Mouse (Mus musculus) MEL (cell line): ENCODE data around the gene Abhd12. TPM values are rescaled to one million over a fixed set of nuclear protein-coding genes. Genes with fewer than 3 reads are reported as not detected.

Experiments used
- DNase-seq: peaks from one replicate; pipeline ENCODE4 v3.0.0; 2011; ENCODE audit warnings: low read depth, low spot score
- H3K27ac ChIP-seq: 2 replicates; pipeline ENCODE4 v1.5.1; 2012; ENCODE audit warnings: low read depth, mild to moderate bottlenecking, control low read depth, low read length, moderate library complexity; ENCODE audit not compliant: control insufficient read depth
- H3K27me3 ChIP-seq, 2 experiments: fragments of 150-350 bp in 1 of 2; sonication (generic) in 1 of 2; 2 replicates each; pipeline ENCODE4 v1.6.1; 2012; ENCODE audit warnings: low read length in 2 of 2, mild to moderate bottlenecking in 2 of 2, improper control_type of control experiment in 1 of 2, moderate library complexity in 1 of 2; ENCODE audit not compliant: insufficient read depth in 2 of 2, control insufficient read depth in 1 of 2
- H3K36me3 ChIP-seq, 2 experiments: 2 replicates each; pipeline ENCODE4 v1.6.1; 2012 to 2014; ENCODE audit warnings: low read length in 2 of 2, improper control_type of control experiment in 1 of 2, inconsistent platforms in 1 of 2, mild to moderate bottlenecking in 1 of 2; ENCODE audit not compliant: insufficient read depth in 2 of 2, control insufficient read depth in 1 of 2
- H3K4me1 ChIP-seq, 2 experiments: fragments of 150-350 bp in 1 of 2; sonication (generic) in 1 of 2; 2 replicates each; pipeline ENCODE4 v1.6.1; 2012; ENCODE audit warnings: low read length in 2 of 2, improper control_type of control experiment in 1 of 2, mild to moderate bottlenecking in 1 of 2; ENCODE audit not compliant: insufficient read depth in 2 of 2, control insufficient read depth in 1 of 2
- H3K4me3 ChIP-seq, 2 experiments: fragments of 150-350 bp in 1 of 2; sonication (generic) in 1 of 2; 2 replicates each; pipeline ENCODE4 v1.5.1; 2012; ENCODE audit warnings: low read depth in 2 of 2, low read length in 2 of 2, mild to moderate bottlenecking in 2 of 2, moderate library complexity in 2 of 2, control low read depth in 1 of 2, improper control_type of control experiment in 1 of 2; ENCODE audit not compliant: control insufficient read depth in 1 of 2, insufficient read depth in 1 of 2
- H3K79me2 ChIP-seq: 2 replicates; pipeline ENCODE4 v1.6.1; 2012; ENCODE audit warnings: mild to moderate bottlenecking, low read length, moderate library complexity; ENCODE audit not compliant: control insufficient read depth, poor library complexity, insufficient read depth
- H3K9ac ChIP-seq: 2 replicates; pipeline ENCODE4 v1.6.1; 2012; ENCODE audit warnings: low read depth, mild to moderate bottlenecking, control low read depth, low read length, moderate library complexity; ENCODE audit not compliant: control insufficient read depth, poor library complexity, severe bottlenecking
- H3K9me3 ChIP-seq: fragments of 150-350 bp; sonication (generic); replicated peaks from 2 replicates; pipeline ENCODE4 v1.6.1; 2012; ENCODE audit warnings: mild to moderate bottlenecking, low read length, improper control_type of control experiment, moderate library complexity; ENCODE audit not compliant: insufficient read depth
- CHD1 ChIP-seq: IDR thresholded peaks from 2 replicates; pipeline ENCODE4 v1.6.1; 2012; ENCODE audit warnings: low read depth, mild to moderate bottlenecking, inconsistent platforms, low read length, improper control_type of control experiment
- CHD2 ChIP-seq: IDR thresholded peaks from 2 replicates; pipeline ENCODE4 v1.6.1; 2011; ENCODE audit warnings: low read length, improper control_type of control experiment
- CTCF ChIP-seq, 3 experiments: IDR thresholded peaks in 2 of 3; conservative IDR thresholded peaks in 1 of 3; 2 replicates each; pipeline ENCODE4 v1.5.1; 2011 to 2012; ENCODE audit warnings: low read length in 3 of 3, low read depth in 2 of 3, mild to moderate bottlenecking in 2 of 3, improper control_type of control experiment in 1 of 3, inconsistent platforms in 1 of 3, mixed read lengths in 1 of 3, moderate library complexity in 1 of 3; ENCODE audit not compliant: control insufficient read depth in 1 of 3, insufficient read depth in 1 of 3, poor library complexity in 1 of 3, severe bottlenecking in 1 of 3
- E2F4 ChIP-seq: IDR thresholded peaks from 2 replicates; pipeline ENCODE4 v1.6.1; 2011; ENCODE audit warnings: low read depth, low read length, improper control_type of control experiment, borderline replicate concordance
- EP300 ChIP-seq, 2 experiments: IDR thresholded peaks; 2 replicates each; pipeline ENCODE4 v1.6.1; 2011; ENCODE audit warnings: improper control_type of control experiment in 2 of 2, low read length in 2 of 2, low read depth in 1 of 2, mild to moderate bottlenecking in 1 of 2
- ETS1 ChIP-seq: IDR thresholded peaks from 2 replicates; pipeline ENCODE4 v1.6.1; 2012; ENCODE audit warnings: low read depth, mild to moderate bottlenecking, inconsistent platforms, low read length, improper control_type of control experiment, moderate library complexity
- GABPA ChIP-seq: IDR thresholded peaks from 2 replicates; pipeline ENCODE4 v1.6.1; 2012; ENCODE audit warnings: low read depth, mild to moderate bottlenecking, inconsistent platforms, low read length, improper control_type of control experiment, moderate library complexity
- GATA1 ChIP-seq: IDR thresholded peaks from 2 replicates; pipeline ENCODE4 v1.6.1; 2011; ENCODE audit warnings: low read depth, low read length, improper control_type of control experiment
- JUND ChIP-seq: IDR thresholded peaks from 2 replicates; pipeline ENCODE4 v1.6.1; 2011; ENCODE audit warnings: low read depth, mild to moderate bottlenecking, improper control_type of control experiment, low read length
- KAT2A ChIP-seq: conservative IDR thresholded peaks from 2 replicates; pipeline ENCODE4 v1.6.1; 2012; ENCODE audit warnings: low read depth, low read length, improper control_type of control experiment, inconsistent platforms
- MAFK ChIP-seq: IDR thresholded peaks from 2 replicates; pipeline ENCODE4 v1.6.1; 2011; ENCODE audit warnings: low read depth, mild to moderate bottlenecking, low read length, improper control_type of control experiment, borderline replicate concordance
- MAZ ChIP-seq: IDR thresholded peaks from 2 replicates; pipeline ENCODE4 v1.6.1; 2012; ENCODE audit warnings: low read depth, mild to moderate bottlenecking, inconsistent platforms, low read length, improper control_type of control experiment
- MXI1 ChIP-seq: IDR thresholded peaks from 2 replicates; pipeline ENCODE4 v1.6.1; 2011; ENCODE audit warnings: mild to moderate bottlenecking, low read depth, low read length, improper control_type of control experiment
- MYB ChIP-seq: IDR thresholded peaks from 2 replicates; pipeline ENCODE4 v1.6.1; 2011; ENCODE audit warnings: mild to moderate bottlenecking, low read depth, low read length, improper control_type of control experiment
- MYC ChIP-seq: IDR thresholded peaks from 2 replicates; pipeline ENCODE4 v1.6.1; 2011; ENCODE audit warnings: low read depth, mild to moderate bottlenecking, low read length, improper control_type of control experiment, moderate library complexity
- NELFE ChIP-seq: IDR thresholded peaks from 2 replicates; pipeline ENCODE4 v1.6.1; 2011; ENCODE audit warnings: low read depth, low read length, improper control_type of control experiment
- NRF1 ChIP-seq: IDR thresholded peaks from 2 replicates; pipeline ENCODE4 v1.6.1; 2014; ENCODE audit warnings: low read depth, mild to moderate bottlenecking, inconsistent platforms, low read length, improper control_type of control experiment, moderate library complexity; ENCODE audit not compliant: poor library complexity, insufficient read depth, severe bottlenecking
- POLR2AphosphoS2 ChIP-seq: IDR thresholded peaks from 2 replicates; pipeline ENCODE4 v1.6.1; 2011; ENCODE audit warnings: low read length, improper control_type of control experiment
- POLR2AphosphoS5 ChIP-seq: IDR thresholded peaks from 2 replicates; pipeline ENCODE4 v1.6.1; 2012; ENCODE audit warnings: low read depth, borderline replicate concordance, mild to moderate bottlenecking, inconsistent platforms, low read length, moderate library complexity, mixed read lengths
- SIN3A ChIP-seq: IDR thresholded peaks from 2 replicates; pipeline ENCODE4 v1.6.1; 2012; ENCODE audit warnings: low read length, improper control_type of control experiment, inconsistent platforms
- SMC3 ChIP-seq: IDR thresholded peaks from 2 replicates; pipeline ENCODE4 v1.6.1; 2011; ENCODE audit warnings: low read depth, low read length, improper control_type of control experiment
- TBP ChIP-seq: IDR thresholded peaks from 2 replicates; pipeline ENCODE4 v1.8.0; 2011; ENCODE audit warnings: low read depth, low read length, improper control_type of control experiment
- UBTF ChIP-seq: IDR thresholded peaks from 2 replicates; pipeline ENCODE4 v1.6.1; 2012; ENCODE audit warnings: low read depth, mild to moderate bottlenecking, inconsistent platforms, low read length, improper control_type of control experiment, moderate library complexity, borderline replicate concordance; ENCODE audit not compliant: insufficient read depth
- ZC3H11A ChIP-seq: IDR thresholded peaks from 2 replicates; pipeline ENCODE4 v1.6.1; 2012; ENCODE audit warnings: low read depth, mild to moderate bottlenecking, inconsistent platforms, low read length, improper control_type of control experiment
- ZKSCAN1 ChIP-seq: IDR thresholded peaks from 2 replicates; pipeline ENCODE4 v1.6.1; 2012; ENCODE audit warnings: low read depth, mild to moderate bottlenecking, inconsistent platforms, low read length, improper control_type of control experiment, moderate library complexity
- ZMIZ1 ChIP-seq: IDR thresholded peaks from 2 replicates; pipeline ENCODE4 v1.6.1; 2012; ENCODE audit warnings: low read depth, mild to moderate bottlenecking, inconsistent platforms, low read length, improper control_type of control experiment, moderate library complexity
- ZNF384 ChIP-seq: IDR thresholded peaks from 2 replicates; pipeline ENCODE4 v1.6.1; 2012; ENCODE audit warnings: low read depth, mild to moderate bottlenecking, inconsistent platforms, low read length, improper control_type of control experiment
- polyA plus RNA-seq, 2 experiments: library from polyadenylated mRNA; stranded (reverse) in 1 of 2; unstranded in 1 of 2; fragments of >175 nt in 1 of 2; fragments of >200 nt in 1 of 2; gene quantifications; 2 replicates each; pipeline versions ENCODE4 v1.2.1 to v1.2.4; 2012; ENCODE audit warnings: low replicate concordance in 2 of 2, low read depth in 1 of 2; ENCODE audit not compliant: insufficient read length in 2 of 2, insufficient read depth in 1 of 2, missing spikeins in 1 of 2
- total RNA-seq: library from RNA; depleted of rRNA; stranded (reverse); fragments of 300-350 nt; gene quantifications from 2 replicates; pipeline ENCODE4 v1.2.3, GENCODE M21; 2012

The Abhd12 gene
- total and polyA plus RNA-seq, 3 experiments = 23.7 to 29.4 TPM; not detected in 1

- H3K36me3 ChIP-seq = no peaks in the 10 kb centered on the region
- no peak overlapping the region for H3K4me3 ChIP-seq
- no peaks in the 10 kb centered on the region for H3K27me3 ChIP-seq
- no peak for DNase-seq
- H3K79me2 ChIP-seq = no peaks in the 10 kb centered on the region
- no peaks in the 10 kb centered on the region for H3K4me1 ChIP-seq
- H3K27ac ChIP-seq = no peak overlapping the region
- no peak overlapping the region for H3K9ac ChIP-seq
- TF ChIP-seq NELFE (no peak), TBP (no peak), CHD1 (no peak), ZNF384 (no peak), EP300 (IDR thresholded peaks at IDR 0.05; ENCODE audit: low read depth in 1 of 2, low read length in 2 of 2) (no peak), MXI1 (no peak), E2F4 (no peak), POLR2AphosphoS2 (no peak), NRF1 (no peak)
- no peaks in the 10 kb centered on the region for H3K9me3 ChIP-seq
Observed at GRCm38 (mm10) chr2:150944017-150944416, 39.5 kb upstream of the Abhd12 start.

- H3K4me3 ChIP-seq = no peak overlapping the region
- peaks cover 0 to 3% of the 10 kb centered on the region in 2 experiments; a peak in 1 of 4 replicates for H3K36me3 ChIP-seq
Observed at GRCm38 (mm10) chr2:150934659-150935058, 30.1 kb upstream of the Abhd12 start.

GRCm38 (mm10) chr2:150933482-150933881 lies 28.9 kb upstream of the Abhd12 start:
- H3K27me3 ChIP-seq = no peaks in the 10 kb centered on the region
- TF ChIP-seq CHD1 = no peak
- no peak for TF ChIP-seq MXI1
- TF ChIP-seq ZC3H11A = no peak
- no peak for TF ChIP-seq GABPA
- no peak for TF ChIP-seq ZKSCAN1
- TF ChIP-seq SMC3 = no peak
- no peak for TF ChIP-seq MAZ
- no peak for TF ChIP-seq EP300 (IDR thresholded peaks at IDR 0.05; ENCODE audit: low read depth in 1 of 2, low read length in 2 of 2)
- no peak for TF ChIP-seq SIN3A
- no peak for TF ChIP-seq UBTF
- TF ChIP-seq POLR2AphosphoS5 = no peak
- no peak for TF ChIP-seq ZMIZ1
- H3K9me3 ChIP-seq = no peaks in the 10 kb centered on the region
- H3K27ac ChIP-seq = no peak overlapping the region
- no peak overlapping the region for H3K9ac ChIP-seq
- H3K79me2 ChIP-seq = no peaks in the 10 kb centered on the region
- no peaks in the 10 kb centered on the region for H3K4me1 ChIP-seq
- DNase-seq = no peak
- peaks cover 0 to 3% of the 10 kb centered on the region in 2 experiments; a peak in 1 of 4 replicates for H3K36me3 ChIP-seq
- H3K4me3 ChIP-seq = no peak overlapping the region

More at GRCm38 (mm10) chr2:150934659-150935058, 30.1 kb upstream of the Abhd12 start:
- Histone ChIP-seq H3K79me2 (no peaks in the 10 kb centered on the region), H3K27ac (no peak overlapping the region), H3K4me1 (no peaks in the 10 kb centered on the region), H3K27me3 (no peaks in the 10 kb centered on the region), H3K9me3 (no peaks in the 10 kb centered on the region), H3K9ac (no peak overlapping the region)
- TF ChIP-seq NELFE (no peak), CHD2 (no peak), SIN3A (no peak), JUND (no peak), CTCF (IDR thresholded peaks at IDR 0.05 in 2 of 3, conservative IDR thresholded peaks at IDR 0.05 in 1 of 3; ENCODE audit: control insufficient read depth in 1 of 3, insufficient read depth in 1 of 3, low read depth in 2 of 3, low read length in 3 of 3, poor library complexity in 1 of 3, severe bottlenecking in 1 of 3) (no peak), MAZ (no peak), GATA1 (no peak), MYB (no peak), ETS1 (no peak), ZMIZ1 (no peak), CHD1 (no peak), KAT2A (no peak), MAFK (no peak), MYC (no peak), UBTF (no peak), MXI1 (no peak)
- DNase-seq = no peak
